Mouse (Mus musculus) forebrain, embryonic 10.5 days (tissue): ENCODE results near the gene 4930447C04Rik. TPM values are rescaled to one million over a fixed set of nuclear protein-coding genes. Genes with fewer than 3 reads are reported as not detected.

Experiments
- DNase-seq: peaks from one replicate; pipeline ENCODE4 v3.0.0-alpha.2; 2017; ENCODE audit warnings: low spot score; ENCODE audit errors: extremely low spot score
- H3K27ac ChIP-seq: fragments of 300-500 bp; sonication (generic); 2 replicates; pipeline ENCODE4 v1.5.1; 2016; ENCODE audit warnings: mild to moderate bottlenecking
- H3K27me3 ChIP-seq: fragments of 300-500 bp; sonication (generic); 2 replicates; pipeline ENCODE4 v1.6.1; 2016; ENCODE audit warnings: mild to moderate bottlenecking; ENCODE audit not compliant: poor library complexity, severe bottlenecking
- H3K36me3 ChIP-seq: fragments of 300-500 bp; sonication (generic); replicated peaks from 2 replicates; pipeline ENCODE4 v1.6.1; 2016; ENCODE audit warnings: mild to moderate bottlenecking, moderate library complexity
- H3K4me1 ChIP-seq: fragments of 300-500 bp; sonication (generic); 2 replicates; pipeline ENCODE4 v1.6.1; 2016
- H3K4me3 ChIP-seq: fragments of 300-500 bp; sonication (generic); 2 replicates; pipeline ENCODE4 v1.5.1; 2016; ENCODE audit warnings: mild to moderate bottlenecking, moderate library complexity
- H3K9me3 ChIP-seq: fragments of 300-500 bp; sonication (generic); 2 replicates; pipeline ENCODE4 v1.6.1; 2016; ENCODE audit warnings: mild to moderate bottlenecking, moderate library complexity
- WGBS: fragments of 180-500 bp; shearing (Covaris S2); methylation state at CpG from one replicate; pipeline ENCODE4 v1.1.7; 2016; 5-methylcytosine and 5-hydroxymethylcytosine counted together
- polyA plus RNA-seq: library from polyadenylated mRNA; unstranded; fragments of >200 nt; fragmentation: Nextera tagmentation; extraction: Ambion mirVana; gene quantifications from 2 replicates; pipeline ENCODE4 v1.2.1, GENCODE M21; 2016

4930447C04Rik gene
- polyA plus RNA-seq, 1 experiment from 2014 or later: 2.6 TPM

- peaks cover 84% of the 10 kb centered on the region for H3K27me3 ChIP-seq
These were observed 17.4 kb upstream of the 4930447C04Rik start for GRCm38 (mm10) chr12:72957829-72958424.

GRCm38 (mm10) chr12:72954906-72955305 is 14.3 kb upstream of the 4930447C04Rik start:
- Histone ChIP-seq H3K27me3 (peaks cover 99% of the 10 kb centered on the region), H3K4me3 (no peak overlapping the region), H3K27ac (no peak overlapping the region), H3K36me3 (no peaks in the 10 kb centered on the region), H3K9me3 (no peaks in the 10 kb centered on the region), H3K4me1 (no peaks in the 10 kb centered on the region)
- 84% methylated on average over 4 of the region's 4 CpGs for WGBS
- no peak for DNase-seq

More at GRCm38 (mm10) chr12:72957829-72958424, 17.4 kb upstream of the 4930447C04Rik start:
- Histone ChIP-seq H3K4me1 (no peaks in the 10 kb centered on the region), H3K9me3 (no peaks in the 10 kb centered on the region), H3K36me3 (no peaks in the 10 kb centered on the region), H3K27ac (no peak overlapping the region), H3K4me3 (no peak overlapping the region)
- DNase-seq: no peak
- WGBS: 74% methylated on average over 6 of the region's 6 CpGs

- H3K27me3 ChIP-seq: peaks cover 99% of the 10 kb centered on the region
- no peak overlapping the region for H3K4me3 ChIP-seq
- no peaks in the 10 kb centered on the region for H3K9me3 ChIP-seq
- no peaks in the 10 kb centered on the region for H3K4me1 ChIP-seq
- DNase-seq: no peak
- 87% methylated on average over 5 of the region's 5 CpGs for WGBS
- H3K27ac ChIP-seq: no peak overlapping the region
- no peaks in the 10 kb centered on the region for H3K36me3 ChIP-seq
These were observed 13.3 kb upstream of the 4930447C04Rik start for GRCm38 (mm10) chr12:72953858-72954257.

- DNase-seq: no peak
- WGBS: 89% methylated on average over 5 of the region's 5 CpGs
- no peaks in the 10 kb centered on the region for H3K9me3 ChIP-seq
- H3K36me3 ChIP-seq: no peaks in the 10 kb centered on the region
- no peak overlapping the region for H3K4me3 ChIP-seq
- H3K27me3 ChIP-seq: peaks cover 99% of the 10 kb centered on the region
- H3K4me1 ChIP-seq: no peaks in the 10 kb centered on the region
- no peak overlapping the region for H3K27ac ChIP-seq
These were observed 12.5 kb upstream of the 4930447C04Rik start for GRCm38 (mm10) chr12:72953089-72953488.

GRCm38 (mm10) chr12:72947335-72947734 is 6.8 kb upstream of the 4930447C04Rik start:
- Histone ChIP-seq H3K4me3 (no peak overlapping the region), H3K9me3 (no peaks in the 10 kb centered on the region), H3K36me3 (no peaks in the 10 kb centered on the region), H3K27ac (no peak overlapping the region), H3K4me1 (peaks cover 18% of the 10 kb centered on the region), H3K27me3 (peaks cover 100% of the 10 kb centered on the region)
- no peak for DNase-seq
- 14% methylated on average over 2 of the region's 2 CpGs for WGBS

- DNase-seq: no peak
- H3K27me3 ChIP-seq: peaks cover 100% of the 10 kb centered on the region
- peaks cover 18% of the 10 kb centered on the region for H3K4me1 ChIP-seq
- H3K4me3 ChIP-seq: peak overlapping the region; percentile 51; the same call in 1 of the 2 replicates
- H3K36me3 ChIP-seq: no peaks in the 10 kb centered on the region
- H3K27ac ChIP-seq: no peak overlapping the region
- H3K9me3 ChIP-seq: no peaks in the 10 kb centered on the region
These were observed 6.2 kb upstream of the 4930447C04Rik start for GRCm38 (mm10) chr12:72946805-72947204.

GRCm38 (mm10) chr12:72946064-72946395 is 5.5 kb upstream of the 4930447C04Rik start:
- peaks cover 23% of the 10 kb centered on the region for H3K4me1 ChIP-seq

GRCm38 (mm10) chr12:72945301-72946063 is 4.9 kb upstream of the 4930447C04Rik start:
- no peaks in the 10 kb centered on the region for H3K9me3 ChIP-seq
- H3K4me3 ChIP-seq: peak overlapping the region; percentile 51
- H3K4me1 ChIP-seq: peaks cover 25% of the 10 kb centered on the region
- DNase-seq: peak; percentile 79
- peak overlapping the region; percentile 81 for H3K27ac ChIP-seq
- no peaks in the 10 kb centered on the region for H3K36me3 ChIP-seq
- H3K27me3 ChIP-seq: peaks cover 100% of the 10 kb centered on the region
- WGBS: under 1% methylated on average over 89 of the region's 89 CpGs

More at GRCm38 (mm10) chr12:72946064-72946395, 5.5 kb upstream of the 4930447C04Rik start:
- H3K9me3 ChIP-seq: no peaks in the 10 kb centered on the region
- H3K36me3 ChIP-seq: no peaks in the 10 kb centered on the region
- peaks cover 100% of the 10 kb centered on the region for H3K27me3 ChIP-seq
- no peak for DNase-seq
- H3K4me3 ChIP-seq: peak overlapping the region; percentile 51
- WGBS: 4% methylated on average over 8 of the region's 8 CpGs
- H3K27ac ChIP-seq: peak overlapping the region; percentile 81

- H3K9me3 ChIP-seq: no peaks in the 10 kb centered on the region
- H3K36me3 ChIP-seq: no peaks in the 10 kb centered on the region
- peak overlapping the region; percentile 51 for H3K4me3 ChIP-seq
- WGBS: under 1% methylated on average over 24 of the region's 24 CpGs
- peaks cover 34% of the 10 kb centered on the region for H3K4me1 ChIP-seq
- peaks cover 100% of the 10 kb centered on the region for H3K27me3 ChIP-seq
- no peak for DNase-seq
- H3K27ac ChIP-seq: peak overlapping the region; percentile 81; the same call in 1 of the 2 replicates
These were observed 4.0 kb upstream of the 4930447C04Rik start for GRCm38 (mm10) chr12:72944411-72945225.

GRCm38 (mm10) chr12:72943574-72944110 is 3.1 kb upstream of the 4930447C04Rik start:
- H3K4me3 ChIP-seq: no peak overlapping the region
- H3K4me1 ChIP-seq: peaks cover 41% of the 10 kb centered on the region
- H3K9me3 ChIP-seq: no peaks in the 10 kb centered on the region
- H3K36me3 ChIP-seq: no peaks in the 10 kb centered on the region
- DNase-seq: no peak
- H3K27ac ChIP-seq: no peak overlapping the region
- 11% methylated on average over 2 of the region's 2 CpGs for WGBS
- peaks cover 100% of the 10 kb centered on the region for H3K27me3 ChIP-seq

- H3K27me3 ChIP-seq: peaks cover 100% of the 10 kb centered on the region
- H3K27ac ChIP-seq: no peak overlapping the region
- H3K36me3 ChIP-seq: no peaks in the 10 kb centered on the region
- 18% methylated on average over 6 of the region's 6 CpGs for WGBS
- DNase-seq: no peak
- no peaks in the 10 kb centered on the region for H3K9me3 ChIP-seq
- peaks cover 46% of the 10 kb centered on the region for H3K4me1 ChIP-seq
- H3K4me3 ChIP-seq: peak overlapping the region; percentile 46; the same call in 1 of the 2 replicates
These were observed 1.6 kb upstream of the 4930447C04Rik start for GRCm38 (mm10) chr12:72942171-72942570.

GRCm38 (mm10) chr12:72941398-72942051 is 951 bp upstream of the 4930447C04Rik start:
- under 1% methylated on average over 32 of the region's 32 CpGs for WGBS
- H3K4me1 ChIP-seq: peaks cover 50% of the 10 kb centered on the region
- peak; percentile 53 for DNase-seq
- peak overlapping the region; percentile 40; the same call in 1 of the 2 replicates for H3K27ac ChIP-seq
- peak overlapping the region; percentile 46 for H3K4me3 ChIP-seq
- no peaks in the 10 kb centered on the region for H3K9me3 ChIP-seq
- no peaks in the 10 kb centered on the region for H3K36me3 ChIP-seq
- H3K27me3 ChIP-seq: peaks cover 100% of the 10 kb centered on the region
